Mouse (Mus musculus) cerebellum, adult 9-11 months (tissue): ENCODE measurements around the gene Atraid.
A peak's percentile ranks its signal among the peaks of the same experiment; 100 is the strongest.
"Not testable (repeated sequence)": the region's sequence is repeated elsewhere in the genome, so short reads cannot be mapped to it uniquely, and the experiment has no call there.

Experiments used
- DNase-seq: peaks from one replicate; pipeline ENCODE4 v3.0.0; 2022

Gene Atraid

GRCm38 (mm10) chr5:31047848-31048762 lies at the start of gene Atraid:
TSS of gene Atraid (plus strand) at chr5:31048312.
- peak; percentile 98 for DNase-seq

GRCm38 (mm10) chr5:30999324-30999723 lies 48.8 kb upstream of the Atraid start:
- DNase-seq = no peak

- no peak for DNase-seq
Observed at GRCm38 (mm10) chr5:31000122-31000521, 48.0 kb upstream of the Atraid start.

- no peak for DNase-seq
Observed at GRCm38 (mm10) chr5:31000993-31001392, 47.1 kb upstream of the Atraid start.

- no peak for DNase-seq
Observed at GRCm38 (mm10) chr5:31001560-31001959, 46.6 kb upstream of the Atraid start.

GRCm38 (mm10) chr5:31004184-31004583 lies 43.9 kb upstream of the Atraid start:
- peak; percentile 84 for DNase-seq

- DNase-seq = no peak
Observed at GRCm38 (mm10) chr5:31012737-31013136, 35.4 kb upstream of the Atraid start.

- DNase-seq = no peak
Observed at GRCm38 (mm10) chr5:31015913-31016312, 32.2 kb upstream of the Atraid start.

GRCm38 (mm10) chr5:31021790-31022189 lies 26.3 kb upstream of the Atraid start:
- DNase-seq = not testable (repeated sequence)

- DNase-seq = no peak
Observed at GRCm38 (mm10) chr5:31022690-31023089, 25.4 kb upstream of the Atraid start.

- no peak for DNase-seq
Observed at GRCm38 (mm10) chr5:31023254-31023653, 24.9 kb upstream of the Atraid start.

GRCm38 (mm10) chr5:31024641-31025040 lies 23.5 kb upstream of the Atraid start:
- no peak for DNase-seq

GRCm38 (mm10) chr5:31030926-31031325 lies 17.2 kb upstream of the Atraid start:
- DNase-seq = no peak

- DNase-seq = no peak
Observed at GRCm38 (mm10) chr5:31031508-31031907, 16.6 kb upstream of the Atraid start.

- DNase-seq = no peak
Observed at GRCm38 (mm10) chr5:31034669-31035068, 13.4 kb upstream of the Atraid start.

GRCm38 (mm10) chr5:31036556-31036955 lies 11.6 kb upstream of the Atraid start:
- DNase-seq = not testable (repeated sequence)

- no peak for DNase-seq
Observed at GRCm38 (mm10) chr5:31038171-31038845, 9.8 kb upstream of the Atraid start.

GRCm38 (mm10) chr5:31046416-31046815 lies 1.7 kb upstream of the Atraid start:
- DNase-seq = no peak

- DNase-seq = no peak
Observed at GRCm38 (mm10) chr5:31047074-31047473, 1.0 kb upstream of the Atraid start.

GRCm38 (mm10) chr5:31048763-31049641 lies 890 bp downstream of the Atraid start, which contains the start of gene Slc5a6:
TSS of gene Slc5a6 (minus strand) at chr5:31048924.
- DNase-seq = peak; percentile 59

- no peak for DNase-seq
Observed at GRCm38 (mm10) chr5:31050427-31050826, 2.3 kb downstream of the Atraid start.

GRCm38 (mm10) chr5:31053728-31054127 lies 5.6 kb downstream of the Atraid start:
- not testable (repeated sequence) for DNase-seq
